Mouse (Mus musculus): Measurements from ENCODE around the gene Asb15. TPM values are rescaled to one million over a fixed set of nuclear protein-coding genes. Genes with fewer than 3 reads are reported as not detected.
A peak's percentile ranks its signal among the peaks of the same experiment; 100 is the strongest.

The Asb15 gene
- total and polyA plus RNA-seq, 2 experiments from 2014 or later, result 0.05 TPM; not detected in 1

GRCm38 (mm10) chr6:24609531-24609930 lies 81.6 kb downstream of the Asb15 start:
- ATAC-seq (ENCODE audit: low FRiP score), result no peak
- no peak overlapping the region for H3K9ac ChIP-seq (replicated peaks; ENCODE audit: low read length, poor library complexity, severe bottlenecking)
- H3K4me1 ChIP-seq (ENCODE audit: insufficient read depth, low read length), result no peaks in the 10 kb centered on the region
- H3K36me3 ChIP-seq (ENCODE audit: insufficient read depth, low read length), result no peaks in the 10 kb centered on the region; the same call in 1 of the 2 replicates
- no peak overlapping the region for H3K4me2 ChIP-seq (ENCODE audit: low read depth, low read length, poor library complexity, severe bottlenecking)
- DNase-seq (ENCODE audit: low spot score), result no peak
- H3K4me3 ChIP-seq (ENCODE audit: low read depth, low read length), result no peak overlapping the region
- H3K27ac ChIP-seq (ENCODE audit: low read depth, low read length), result no peak overlapping the region
- no peaks in the 10 kb centered on the region for H3K9me3 ChIP-seq (ENCODE audit: low read length)
- 88% methylated on average over 4 of the region's 4 CpGs for WGBS
- no peaks in the 10 kb centered on the region for H3K27me3 ChIP-seq (ENCODE audit: insufficient read depth, low read length)
- no peak for TF ChIP-seq CTCF (IDR thresholded peaks at IDR 0.05)

- H3K9me3 ChIP-seq (ENCODE audit: low read length), result no peaks in the 10 kb centered on the region
- no peak for TF ChIP-seq CTCF (IDR thresholded peaks at IDR 0.05)
- peaks cover 3% of the 10 kb centered on the region; the same call in 1 of the 2 replicates for H3K36me3 ChIP-seq (ENCODE audit: insufficient read depth, low read length)
- no peak overlapping the region for H3K9ac ChIP-seq (replicated peaks; ENCODE audit: low read length, poor library complexity, severe bottlenecking)
- no peak overlapping the region for H3K27ac ChIP-seq (ENCODE audit: low read depth, low read length)
- no peak for ATAC-seq (ENCODE audit: low FRiP score)
- no peak overlapping the region for H3K4me3 ChIP-seq (ENCODE audit: low read depth, low read length)
- H3K27me3 ChIP-seq (ENCODE audit: insufficient read depth, low read length), result no peaks in the 10 kb centered on the region
- whole genome bisulfite sequencing, result 92% methylated on average over 4 of the region's 4 CpGs
- H3K4me2 ChIP-seq (ENCODE audit: low read depth, low read length, poor library complexity, severe bottlenecking), result no peak overlapping the region
- no peak for DNase-seq (ENCODE audit: low spot score)
- no peaks in the 10 kb centered on the region for H3K4me1 ChIP-seq (ENCODE audit: insufficient read depth, low read length)
Measured at GRCm38 (mm10) chr6:24610358-24610757, 82.4 kb downstream of the Asb15 start.

- Histone ChIP-seq H3K9ac (replicated peaks; ENCODE audit: low read length, poor library complexity, severe bottlenecking) (no peak overlapping the region), H3K4me3 (ENCODE audit: low read depth, low read length) (no peak overlapping the region), H3K4me2 (ENCODE audit: low read depth, low read length, poor library complexity, severe bottlenecking) (no peak overlapping the region), H3K27ac (ENCODE audit: low read depth, low read length) (no peak overlapping the region), H3K9me3 (ENCODE audit: low read length) (no peaks in the 10 kb centered on the region), H3K36me3 (ENCODE audit: insufficient read depth, low read length) (peaks cover 6% of the 10 kb centered on the region; the same call in 1 of the 2 replicates), H3K4me1 (ENCODE audit: insufficient read depth, low read length) (no peaks in the 10 kb centered on the region), H3K27me3 (ENCODE audit: insufficient read depth, low read length) (no peaks in the 10 kb centered on the region)
- ATAC-seq (ENCODE audit: low FRiP score), result no peak
- TF ChIP-seq CTCF (IDR thresholded peaks at IDR 0.05), result no peak
- 93% methylated on average over 7 of the region's 7 CpGs for WGBS
- DNase-seq (ENCODE audit: low spot score), result no peak
Measured at GRCm38 (mm10) chr6:24612074-24612755, 84.3 kb downstream of the Asb15 start.

- H3K4me1 ChIP-seq (ENCODE audit: insufficient read depth, low read length), result no peaks in the 10 kb centered on the region
- whole genome bisulfite sequencing, result 95% methylated on average over 6 of the region's 6 CpGs
- TF ChIP-seq CTCF (IDR thresholded peaks at IDR 0.05), result no peak
- H3K27me3 ChIP-seq (ENCODE audit: insufficient read depth, low read length), result no peaks in the 10 kb centered on the region
- no peak overlapping the region for H3K4me3 ChIP-seq (ENCODE audit: low read depth, low read length)
- ATAC-seq (ENCODE audit: low FRiP score) (no peak), DNase-seq (ENCODE audit: low spot score) (no peak)
- H3K4me2 ChIP-seq (ENCODE audit: low read depth, low read length, poor library complexity, severe bottlenecking), result no peak overlapping the region
- H3K9me3 ChIP-seq (ENCODE audit: low read length), result no peaks in the 10 kb centered on the region
- no peak overlapping the region for H3K27ac ChIP-seq (ENCODE audit: low read depth, low read length)
- no peak overlapping the region for H3K9ac ChIP-seq (replicated peaks; ENCODE audit: low read length, poor library complexity, severe bottlenecking)
- H3K36me3 ChIP-seq (ENCODE audit: insufficient read depth, low read length), result peaks cover 16% of the 10 kb centered on the region; the same call in 1 of the 2 replicates
Measured at GRCm38 (mm10) chr6:24613346-24613745, 85.4 kb downstream of the Asb15 start.

- no peaks in the 10 kb centered on the region for H3K9me3 ChIP-seq (ENCODE audit: low read length)
- H3K4me3 ChIP-seq (ENCODE audit: low read depth, low read length), result no peak overlapping the region
- no peak for TF ChIP-seq CTCF (IDR thresholded peaks at IDR 0.05)
- 31% methylated on average over 4 of the region's 4 CpGs for WGBS
- H3K4me1 ChIP-seq (ENCODE audit: insufficient read depth, low read length), result no peaks in the 10 kb centered on the region
- H3K9ac ChIP-seq (replicated peaks; ENCODE audit: low read length, poor library complexity, severe bottlenecking), result no peak overlapping the region
- no peak overlapping the region for H3K4me2 ChIP-seq (ENCODE audit: low read depth, low read length, poor library complexity, severe bottlenecking)
- no peak overlapping the region for H3K27ac ChIP-seq (ENCODE audit: low read depth, low read length)
- peaks cover 16% of the 10 kb centered on the region; the same call in 1 of the 2 replicates for H3K36me3 ChIP-seq (ENCODE audit: insufficient read depth, low read length)
- ATAC-seq (ENCODE audit: low FRiP score) (no peak), DNase-seq (ENCODE audit: low spot score) (no peak)
- no peaks in the 10 kb centered on the region for H3K27me3 ChIP-seq (ENCODE audit: insufficient read depth, low read length)
Measured at GRCm38 (mm10) chr6:24613918-24614317, 86.0 kb downstream of the Asb15 start.

GRCm38 (mm10) chr6:24616746-24617145 lies 88.8 kb downstream of the Asb15 start:
- WGBS, result 81% methylated on average over 4 of the region's 4 CpGs
- TF ChIP-seq CTCF (IDR thresholded peaks at IDR 0.05), result no peak
- Histone ChIP-seq H3K4me1 (ENCODE audit: insufficient read depth, low read length) (no peaks in the 10 kb centered on the region), H3K27ac (ENCODE audit: low read depth, low read length) (no peak overlapping the region), H3K36me3 (ENCODE audit: insufficient read depth, low read length) (peaks cover 22% of the 10 kb centered on the region), H3K4me3 (ENCODE audit: low read depth, low read length) (no peak overlapping the region), H3K27me3 (ENCODE audit: insufficient read depth, low read length) (no peaks in the 10 kb centered on the region), H3K9ac (replicated peaks; ENCODE audit: low read length, poor library complexity, severe bottlenecking) (no peak overlapping the region), H3K4me2 (ENCODE audit: low read depth, low read length, poor library complexity, severe bottlenecking) (no peak overlapping the region), H3K9me3 (ENCODE audit: low read length) (no peaks in the 10 kb centered on the region)
- DNase-seq (ENCODE audit: low spot score), result peak; percentile 72
- ATAC-seq (ENCODE audit: low FRiP score), result no peak
